Mouse (Mus musculus) intestine, embryonic 16.5 days (tissue): ENCODE results near the gene Prph. TPM values are rescaled to one million over a fixed set of nuclear protein-coding genes. Genes with fewer than 3 reads are reported as not detected.
A peak's percentile ranks its signal among the peaks of the same experiment; 100 is the strongest.

ENCODE experiments used
- ATAC-seq: fragments of 200-750 bp; cut with Nextera tagmentation; 2 replicates; pipeline ENCODE4 v1.8.0; 2017; ENCODE audit warnings: moderate TSS enrichment, moderate library complexity
- H3K27ac ChIP-seq: fragments of 300-500 bp; sonication (generic); 2 replicates; pipeline ENCODE4 v1.5.1; 2014; ENCODE audit warnings: mild to moderate bottlenecking, low read length
- H3K27me3 ChIP-seq: fragments of 300-500 bp; sonication (generic); replicated peaks from 2 replicates; pipeline ENCODE4 v1.6.1; 2014; ENCODE audit warnings: low read length, control low read depth, mixed read lengths; ENCODE audit not compliant: control insufficient read depth, insufficient read depth
- H3K36me3 ChIP-seq: fragments of 300-500 bp; sonication (generic); 2 replicates; pipeline ENCODE4 v1.6.1; 2014; ENCODE audit warnings: low read length, control low read depth; ENCODE audit not compliant: control insufficient read depth, insufficient read depth
- H3K4me1 ChIP-seq: fragments of 300-500 bp; sonication (generic); 2 replicates; pipeline ENCODE4 v1.6.1; 2014; ENCODE audit warnings: low read length, control low read depth, mixed read lengths; ENCODE audit not compliant: control insufficient read depth, insufficient read depth
- H3K4me2 ChIP-seq: fragments of 300-500 bp; sonication (generic); 2 replicates; pipeline ENCODE4 v1.6.1; 2014; ENCODE audit warnings: low read depth, low read length, control low read depth
- H3K4me3 ChIP-seq: fragments of 300-500 bp; sonication (generic); 2 replicates; pipeline ENCODE4 v1.5.1; 2014; ENCODE audit warnings: mild to moderate bottlenecking, low read length
- H3K9ac ChIP-seq: fragments of 300-500 bp; sonication (generic); 2 replicates; pipeline ENCODE4 v1.6.1; 2014; ENCODE audit warnings: low read depth, low read length
- H3K9me3 ChIP-seq: fragments of 300-500 bp; sonication (generic); 2 replicates; pipeline ENCODE4 v1.6.1; 2016; ENCODE audit warnings: low read length, control low read depth; ENCODE audit not compliant: control insufficient read depth
- WGBS: fragments of 180-500 bp; shearing (Covaris S2); extraction: QIAGEN DNeasy Blood & Tissue Kit; methylation state at CpG from one replicate; pipeline ENCODE4 v1.1.7; 2014; 5-methylcytosine and 5-hydroxymethylcytosine counted together
- polyA plus RNA-seq: library from polyadenylated mRNA; unstranded; fragments of >200 nt; fragmentation: Nextera tagmentation; extraction: Ambion mirVana; gene quantifications from 2 replicates; pipeline ENCODE4 v1.2.1, GENCODE M21; 2015

Prph gene
- polyA plus RNA-seq, 1 experiment from 2014 or later, result 38.4 TPM

GRCm38 (mm10) chr15:99031388-99031675, 23.6 kb upstream of the Prph start:
- peak overlapping the region; percentile 86 for H3K4me2 ChIP-seq
- H3K9ac ChIP-seq, result peak overlapping the region; percentile 81
- H3K36me3 ChIP-seq, result peaks cover 7% of the 10 kb centered on the region
- no peaks in the 10 kb centered on the region for H3K9me3 ChIP-seq
- WGBS, result 59% methylated on average over 4 of the region's 4 CpGs
- H3K4me3 ChIP-seq, result peak overlapping the region; percentile 69
- H3K4me1 ChIP-seq, result peaks cover 21% of the 10 kb centered on the region
- no peaks in the 10 kb centered on the region for H3K27me3 ChIP-seq
- no peak for ATAC-seq
- peak overlapping the region; percentile 96 for H3K27ac ChIP-seq

GRCm38 (mm10) chr15:99032041-99032725, 22.8 kb upstream of the Prph start:
- Histone ChIP-seq H3K4me3 (peak overlapping the region; percentile 69), H3K9ac (peak overlapping the region; percentile 81), H3K36me3 (peaks cover 12% of the 10 kb centered on the region), H3K27me3 (no peaks in the 10 kb centered on the region), H3K4me2 (peak overlapping the region; percentile 86), H3K9me3 (no peaks in the 10 kb centered on the region), H3K27ac (peak overlapping the region; percentile 29; the same call in 1 of the 2 replicates), H3K4me1 (peaks cover 21% of the 10 kb centered on the region)
- WGBS, result 57% methylated on average over 9 of the region's 9 CpGs
- no peak for ATAC-seq

GRCm38 (mm10) chr15:99032726-99033250, 22.2 kb upstream of the Prph start:
- peak overlapping the region; percentile 81 for H3K9ac ChIP-seq
- 54% methylated on average over 7 of the region's 7 CpGs for WGBS

GRCm38 (mm10) chr15:99033498-99034270, 21.3 kb upstream of the Prph start:
- H3K27ac ChIP-seq, result no peak overlapping the region
- WGBS, result 84% methylated on average over 7 of the region's 7 CpGs
- H3K4me2 ChIP-seq, result peak overlapping the region; percentile 86
- peaks cover 12% of the 10 kb centered on the region for H3K36me3 ChIP-seq
- peak overlapping the region; percentile 25; the same call in 1 of the 2 replicates for H3K9ac ChIP-seq
- no peaks in the 10 kb centered on the region for H3K27me3 ChIP-seq
- H3K4me1 ChIP-seq, result peaks cover 19% of the 10 kb centered on the region
- peak overlapping the region; percentile 69 for H3K4me3 ChIP-seq
- H3K9me3 ChIP-seq, result no peaks in the 10 kb centered on the region
- ATAC-seq, result no peak

More at GRCm38 (mm10) chr15:99032726-99033250, 22.2 kb upstream of the Prph start:
- Histone ChIP-seq H3K4me3 (peak overlapping the region; percentile 69), H3K27ac (no peak overlapping the region), H3K4me1 (peaks cover 21% of the 10 kb centered on the region), H3K9me3 (no peaks in the 10 kb centered on the region), H3K36me3 (peaks cover 12% of the 10 kb centered on the region), H3K27me3 (no peaks in the 10 kb centered on the region), H3K4me2 (peak overlapping the region; percentile 86)
- no peak for ATAC-seq

GRCm38 (mm10) chr15:99035431-99035830, 19.5 kb upstream of the Prph start:
- ATAC-seq, result no peak
- 72% methylated on average over 4 of the region's 4 CpGs for WGBS

GRCm38 (mm10) chr15:99036249-99036905, 18.6 kb upstream of the Prph start:
- 91% methylated on average over 8 of the region's 8 CpGs for WGBS

More at GRCm38 (mm10) chr15:99035431-99035830, 19.5 kb upstream of the Prph start:
- Histone ChIP-seq H3K9me3 (no peaks in the 10 kb centered on the region), H3K27ac (no peak overlapping the region), H3K4me2 (no peak overlapping the region), H3K4me1 (peaks cover 12% of the 10 kb centered on the region), H3K36me3 (peaks cover 12% of the 10 kb centered on the region), H3K27me3 (no peaks in the 10 kb centered on the region), H3K9ac (no peak overlapping the region), H3K4me3 (no peak overlapping the region)

GRCm38 (mm10) chr15:99038025-99038424, 16.9 kb upstream of the Prph start:
- Histone ChIP-seq H3K27me3 (no peaks in the 10 kb centered on the region), H3K4me2 (no peak overlapping the region), H3K27ac (no peak overlapping the region), H3K36me3 (peaks cover 12% of the 10 kb centered on the region), H3K9ac (no peak overlapping the region), H3K9me3 (no peaks in the 10 kb centered on the region), H3K4me3 (no peak overlapping the region), H3K4me1 (peaks cover 3% of the 10 kb centered on the region; the same call in 1 of the 2 replicates)
- WGBS, result 92% methylated on average over 1 of the region's 1 CpGs
- ATAC-seq, result no peak

More at GRCm38 (mm10) chr15:99036249-99036905, 18.6 kb upstream of the Prph start:
- Histone ChIP-seq H3K4me1 (peaks cover 14% of the 10 kb centered on the region), H3K9me3 (no peaks in the 10 kb centered on the region), H3K36me3 (peaks cover 12% of the 10 kb centered on the region), H3K4me3 (no peak overlapping the region), H3K27ac (no peak overlapping the region), H3K9ac (no peak overlapping the region), H3K27me3 (no peaks in the 10 kb centered on the region), H3K4me2 (no peak overlapping the region)
- ATAC-seq, result no peak

GRCm38 (mm10) chr15:99038797-99039196, 16.2 kb upstream of the Prph start:
- Histone ChIP-seq H3K9ac (no peak overlapping the region), H3K4me3 (no peak overlapping the region), H3K9me3 (no peaks in the 10 kb centered on the region), H3K27ac (no peak overlapping the region), H3K4me1 (0 out of 2 replicates have a peak, but pooled peaks cover 2% of the 10 kb centered on the region), H3K4me2 (no peak overlapping the region), H3K36me3 (peaks cover 12% of the 10 kb centered on the region), H3K27me3 (no peaks in the 10 kb centered on the region)
- 88% methylated on average over 5 of the region's 5 CpGs for WGBS
- ATAC-seq, result no peak

GRCm38 (mm10) chr15:99039306-99039705, 15.7 kb upstream of the Prph start:
- no peak overlapping the region for H3K4me2 ChIP-seq
- ATAC-seq, result no peak
- no peak overlapping the region for H3K9ac ChIP-seq
- WGBS, result 78% methylated on average over 4 of the region's 4 CpGs
- H3K4me3 ChIP-seq, result no peak overlapping the region
- peaks cover 12% of the 10 kb centered on the region for H3K36me3 ChIP-seq
- H3K27me3 ChIP-seq, result no peaks in the 10 kb centered on the region
- H3K4me1 ChIP-seq, result 0 out of 2 replicates have a peak, but pooled peaks cover 2% of the 10 kb centered on the region
- H3K9me3 ChIP-seq, result no peaks in the 10 kb centered on the region
- H3K27ac ChIP-seq, result no peak overlapping the region
